Mouse (Mus musculus): ENCODE measurements around the gene Ifnl2. TPM values are rescaled to one million over a fixed set of nuclear protein-coding genes. Genes with fewer than 3 reads are reported as not detected.
A peak's percentile ranks its signal among the peaks of the same experiment; 100 is the strongest.
"Not testable (repeated sequence)": the region's sequence is repeated elsewhere in the genome, so short reads cannot be mapped to it uniquely, and the experiment has no call there.

The Ifnl2 gene
- total RNA-seq (2015; ENCODE audit: low replicate concordance), result not detected in 2 replicates
- total RNA-seq (2017; ENCODE audit: low replicate concordance), result not detected in 2 replicates

GRCm38 (mm10) chr7:28510405-28510974 is at the start of gene Ifnl2:
Gene Ifnl2, minus strand, starts transcription at chr7:28510455.
- ATAC-seq (replicated peaks; ENCODE audit: low FRiP score, poor library complexity, severe bottlenecking), result 0 out of 2 replicates have a peak, but pooled peaks have one; percentile 25

GRCm38 (mm10) chr7:28558486-28558885 is 48.2 kb upstream of the Ifnl2 start:
- no peak for ATAC-seq (replicated peaks; ENCODE audit: low FRiP score, poor library complexity, severe bottlenecking)

- no peak for ATAC-seq (replicated peaks; ENCODE audit: low FRiP score, poor library complexity, severe bottlenecking)
Observed at GRCm38 (mm10) chr7:28557708-28558107, 47.5 kb upstream of the Ifnl2 start.

GRCm38 (mm10) chr7:28557069-28557468 is 46.8 kb upstream of the Ifnl2 start:
- ATAC-seq (replicated peaks; ENCODE audit: low FRiP score, poor library complexity, severe bottlenecking), result no peak

GRCm38 (mm10) chr7:28555939-28556535 is 45.8 kb upstream of the Ifnl2 start:
- ATAC-seq (replicated peaks; ENCODE audit: low FRiP score, poor library complexity, severe bottlenecking), result no peak

GRCm38 (mm10) chr7:28553076-28553475 is 42.8 kb upstream of the Ifnl2 start:
- no peak for ATAC-seq (replicated peaks; ENCODE audit: low FRiP score, poor library complexity, severe bottlenecking)

GRCm38 (mm10) chr7:28547628-28548027 is 37.4 kb upstream of the Ifnl2 start:
- ATAC-seq (replicated peaks; ENCODE audit: low FRiP score, poor library complexity, severe bottlenecking), result no peak

GRCm38 (mm10) chr7:28547154-28547553 is 36.9 kb upstream of the Ifnl2 start, which contains the start of gene Nccrp1:
Gene Nccrp1, minus strand, starts transcription at chr7:28547254.
- ATAC-seq (replicated peaks; ENCODE audit: low FRiP score, poor library complexity, severe bottlenecking), result 0 out of 2 replicates have a peak, but pooled peaks have one; percentile 13

GRCm38 (mm10) chr7:28546649-28547048 is 36.4 kb upstream of the Ifnl2 start:
- ATAC-seq (replicated peaks; ENCODE audit: low FRiP score, poor library complexity, severe bottlenecking), result no peak

- no peak for ATAC-seq (replicated peaks; ENCODE audit: low FRiP score, poor library complexity, severe bottlenecking)
Observed at GRCm38 (mm10) chr7:28545891-28546210, 35.6 kb upstream of the Ifnl2 start.

GRCm38 (mm10) chr7:28545048-28545890 is 35.0 kb upstream of the Ifnl2 start:
- no peak for ATAC-seq (replicated peaks; ENCODE audit: low FRiP score, poor library complexity, severe bottlenecking)

- ATAC-seq (replicated peaks; ENCODE audit: low FRiP score, poor library complexity, severe bottlenecking), result no peak
Observed at GRCm38 (mm10) chr7:28544051-28544601, 33.9 kb upstream of the Ifnl2 start.

- no peak for ATAC-seq (replicated peaks; ENCODE audit: low FRiP score, poor library complexity, severe bottlenecking)
Observed at GRCm38 (mm10) chr7:28540526-28540925, 30.3 kb upstream of the Ifnl2 start, which contains the start of gene Sycn. Gene Sycn, plus strand, starts transcription at chr7:28540885.

GRCm38 (mm10) chr7:28538886-28539285 is 28.6 kb upstream of the Ifnl2 start:
- not testable (repeated sequence) for ATAC-seq (replicated peaks; ENCODE audit: low FRiP score, poor library complexity, severe bottlenecking)

GRCm38 (mm10) chr7:28532005-28532404 is 21.8 kb upstream of the Ifnl2 start:
- no peak for ATAC-seq (replicated peaks; ENCODE audit: low FRiP score, poor library complexity, severe bottlenecking)

- ATAC-seq (replicated peaks; ENCODE audit: low FRiP score, poor library complexity, severe bottlenecking), result peak; percentile 81
Observed at GRCm38 (mm10) chr7:28527922-28528719, 17.9 kb upstream of the Ifnl2 start.

- 0 out of 2 replicates have a peak, but pooled peaks have one; percentile 16 for ATAC-seq (replicated peaks; ENCODE audit: low FRiP score, poor library complexity, severe bottlenecking)
Observed at GRCm38 (mm10) chr7:28522536-28522935, 12.3 kb upstream of the Ifnl2 start, which contains the start of gene Ifnl3. Gene Ifnl3, plus strand, starts transcription at chr7:28522836.

GRCm38 (mm10) chr7:28511441-28511840 is 1.2 kb upstream of the Ifnl2 start:
- no peak for ATAC-seq (replicated peaks; ENCODE audit: low FRiP score, poor library complexity, severe bottlenecking)

- not testable (repeated sequence) for ATAC-seq (replicated peaks; ENCODE audit: low FRiP score, poor library complexity, severe bottlenecking)
Observed at GRCm38 (mm10) chr7:28509121-28509520, 1.1 kb downstream of the Ifnl2 start.

Data from erythroid progenitor cell, adult 5-6 weeks (primary cell).